Mouse (Mus musculus) liver, embryonic 14.5 days (tissue): ENCODE data around the gene Gabrb2. TPM values are rescaled to one million over a fixed set of nuclear protein-coding genes. Genes with fewer than 3 reads are reported as not detected.

Experiments
- ATAC-seq: fragments of 200-750 bp; cut with Nextera tagmentation; 2 replicates; pipeline ENCODE4 v1.8.0; 2017; ENCODE audit warnings: moderate number of reproducible peaks, mild to moderate bottlenecking, moderate library complexity; ENCODE audit not compliant: insufficient read depth
- DNase-seq, 3 experiments: peaks; one replicate each; pipeline ENCODE4 v3.0.0-alpha.2; 2012 to 2013; ENCODE audit warnings: low read depth in 3 of 3, low spot score in 3 of 3
- H3K27ac ChIP-seq: fragments of 300-500 bp; sonication (generic); 2 replicates; pipeline ENCODE4 v1.5.1; 2014; ENCODE audit warnings: moderate library complexity, mild to moderate bottlenecking, control low read depth, inconsistent platforms
- H3K27me3 ChIP-seq: fragments of 300-500 bp; sonication (generic); 2 replicates; pipeline ENCODE4 v1.6.1; 2014; ENCODE audit warnings: mild to moderate bottlenecking, low read length, moderate library complexity; ENCODE audit not compliant: control insufficient read depth, insufficient read depth
- H3K36me3 ChIP-seq: fragments of 300-500 bp; sonication (generic); replicated peaks from 2 replicates; pipeline ENCODE4 v1.6.1; 2014; ENCODE audit warnings: low read depth; ENCODE audit not compliant: control insufficient read depth, insufficient read depth
- H3K4me1 ChIP-seq, 2 experiments: fragments of 200-500 bp in 1 of 2; fragments of 300-500 bp in 1 of 2; sonication (generic) in 1 of 2; replicated peaks; 2 replicates each; pipeline ENCODE4 v1.6.1; 2012 to 2014; ENCODE audit warnings: antibody characterized with exemption in 1 of 2, inconsistent platforms in 1 of 2, low read length in 1 of 2; ENCODE audit not compliant: control insufficient read depth in 2 of 2, insufficient read depth in 2 of 2
- H3K4me2 ChIP-seq: fragments of 300-500 bp; sonication (generic); 2 replicates; pipeline ENCODE4 v1.6.1; 2014; ENCODE audit warnings: low read depth, mild to moderate bottlenecking, control low read depth, moderate library complexity
- H3K4me3 ChIP-seq, 2 experiments: fragments of 200-500 bp in 1 of 2; fragments of 300-500 bp in 1 of 2; sonication (generic) in 1 of 2; 2 replicates each; pipeline ENCODE4 v1.5.1; 2012 to 2014; ENCODE audit warnings: low read depth in 2 of 2, low read length in 2 of 2, mild to moderate bottlenecking in 2 of 2, control low read depth in 1 of 2, inconsistent platforms in 1 of 2, moderate library complexity in 1 of 2; ENCODE audit not compliant: insufficient read depth in 1 of 2
- H3K9ac ChIP-seq: fragments of 300-500 bp; sonication (generic); replicated peaks from 2 replicates; pipeline ENCODE4 v1.6.1; 2014; ENCODE audit warnings: mild to moderate bottlenecking, control low read depth, moderate library complexity
- H3K9me3 ChIP-seq: fragments of 300-500 bp; sonication (generic); 2 replicates; pipeline ENCODE4 v1.6.1; 2016; ENCODE audit warnings: low read length, mixed read lengths; ENCODE audit not compliant: control insufficient read depth
- CTCF ChIP-seq: IDR thresholded peaks from 2 replicates; pipeline ENCODE4 v1.5.1; 2016; ENCODE audit warnings: antibody characterized with exemption, low read depth, control low read depth
- EP300 ChIP-seq: IDR thresholded peaks from 2 replicates; pipeline ENCODE4 v1.6.1; 2016; ENCODE audit warnings: antibody characterized with exemption, low read depth
- WGBS: fragments of 180-500 bp; shearing (Covaris S2); extraction: QIAGEN DNeasy Blood & Tissue Kit; methylation state at CpG from one replicate; pipeline ENCODE4 v1.1.7; 2014; ENCODE audit not compliant: insufficient replicate concordance; 5-methylcytosine and 5-hydroxymethylcytosine counted together
- polyA plus RNA-seq, 2 experiments: library from polyadenylated mRNA; depleted of rRNA in 1 of 2; stranded (reverse) in 1 of 2; unstranded in 1 of 2; fragments of >200 nt; fragmentation: Nextera tagmentation in 1 of 2; extraction: Ambion mirVana in 1 of 2; gene quantifications; 2 replicates each; pipeline versions ENCODE4 v1.2.1 to v1.2.3; 2012 to 2014

Gene Gabrb2
- polyA plus RNA-seq (2012; rRNA removed) (0.02 TPM in 1 of 2 replicates, not detected in the other), polyA plus RNA-seq (2014; fragmentation: Nextera tagmentation; extraction: Ambion mirVana) (0.03 TPM in 1 of 2 replicates, not detected in the other)

DNA sequence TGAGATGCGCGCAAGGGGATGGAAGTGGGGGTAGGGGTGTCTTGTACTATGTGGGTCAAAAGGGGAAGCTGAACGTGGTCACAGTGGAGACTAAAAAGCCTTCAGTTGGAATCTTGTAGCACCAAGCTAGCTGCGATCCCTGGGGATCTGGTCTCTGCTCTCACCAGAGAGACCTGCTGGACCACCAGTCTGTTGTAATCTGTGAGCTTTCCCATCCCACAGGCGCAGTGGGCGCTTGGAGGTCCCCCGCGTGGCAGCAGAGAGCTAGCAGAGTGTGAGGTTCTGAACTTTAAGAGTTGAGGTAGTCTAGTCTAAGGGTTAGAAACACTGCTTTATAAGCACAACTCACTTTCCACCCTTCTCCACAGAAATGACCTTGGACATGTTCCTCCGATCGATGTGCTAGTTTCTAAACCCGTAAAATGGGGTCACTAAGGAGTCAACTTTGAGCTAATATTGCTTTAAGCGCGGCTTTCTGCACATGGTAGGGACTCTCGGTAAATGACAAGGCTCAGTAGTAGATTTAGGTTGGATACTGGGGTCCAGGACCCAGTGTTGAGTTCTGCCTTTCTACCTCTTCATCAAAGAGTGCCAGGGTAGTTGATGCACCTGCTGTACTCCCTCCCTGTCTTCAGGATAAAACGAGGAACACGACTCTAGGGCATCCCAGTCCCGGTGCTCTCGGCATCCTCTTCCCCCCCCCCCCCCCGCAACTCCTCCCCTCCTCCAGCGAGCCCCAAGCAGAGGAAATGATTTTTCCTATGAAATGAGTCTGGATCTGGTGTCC lies at the start of gene Gabrb2:
TSS of gene Gabrb2 (plus strand) at position 762 of the 787 bp plus-strand sequence.
- H3K9me3 ChIP-seq = no peaks in the 10 kb centered on the region
- peak within 1 kb of the TSS; percentile 44 for H3K4me2 ChIP-seq
- TF ChIP-seq EP300 (no peak), CTCF (no peak)
- no peak within 1 kb of the TSS for H3K27ac ChIP-seq
- H3K4me3 ChIP-seq = peak within 1 kb of the TSS in 1 of 2 experiments; percentile 21; a peak in 1 of 4 replicates
- H3K9ac ChIP-seq = no peak within 1 kb of the TSS
- H3K36me3 ChIP-seq = no peaks in the 10 kb centered on the region
- WGBS = 22% methylated on average over 19 of the region's 20 CpGs
- no peak for DNase-seq
- no peaks in the 10 kb centered on the region for H3K4me1 ChIP-seq
- no peak for ATAC-seq
- H3K27me3 ChIP-seq = no peaks in the 10 kb centered on the region

DNA sequence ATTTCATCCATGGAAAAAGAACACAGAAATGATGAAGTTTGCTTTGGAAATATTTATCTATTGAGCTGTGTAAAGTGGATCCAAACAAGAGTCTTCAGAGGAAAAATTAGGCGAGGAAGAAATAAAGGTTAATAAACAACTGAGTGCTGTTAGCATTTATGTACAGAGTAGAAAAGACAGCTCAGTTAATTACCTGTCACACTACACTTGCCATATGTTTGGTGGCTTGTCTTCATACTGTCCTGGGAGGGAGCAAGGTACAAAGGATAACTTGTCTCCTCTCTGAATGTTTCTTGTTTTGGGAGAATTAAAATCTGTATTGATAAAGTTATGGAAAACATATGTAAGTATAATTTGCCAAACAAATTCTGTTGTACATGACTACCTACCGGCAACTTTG lies 40.6 kb upstream of the Gabrb2 start:
- no peak overlapping the region for H3K9ac ChIP-seq
- no peak for TF ChIP-seq CTCF
- no peak for TF ChIP-seq EP300
- ATAC-seq (no peak), DNase-seq (no peak)
- no peak overlapping the region for H3K27ac ChIP-seq
- no peak overlapping the region for H3K4me3 ChIP-seq
- no peak overlapping the region for H3K4me2 ChIP-seq
- H3K36me3 ChIP-seq = no peaks in the 10 kb centered on the region
- no peaks in the 10 kb centered on the region for H3K9me3 ChIP-seq
- H3K4me1 ChIP-seq = no peaks in the 10 kb centered on the region
- WGBS = 58% methylated on average over 2 of the region's 2 CpGs
- no peaks in the 10 kb centered on the region for H3K27me3 ChIP-seq

DNA sequence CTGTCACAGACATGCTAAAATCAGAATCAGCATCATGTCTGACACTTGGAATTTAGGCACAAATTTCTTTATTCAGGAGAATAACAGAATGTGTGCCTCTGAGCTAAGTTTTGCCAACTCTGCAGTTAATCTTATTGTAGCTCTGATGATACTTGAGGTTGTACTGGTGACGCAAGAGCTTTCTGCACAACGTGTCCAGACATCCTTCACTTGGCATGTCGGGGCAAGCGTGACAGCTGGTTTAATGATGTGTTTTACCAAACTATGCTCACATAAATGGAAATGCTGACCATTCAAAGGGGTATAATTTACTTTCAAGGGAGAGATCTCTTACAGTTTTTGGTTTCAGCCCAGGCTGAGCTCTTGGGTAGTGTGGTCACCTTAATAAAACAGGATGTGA lies 33.1 kb upstream of the Gabrb2 start:
- no peak overlapping the region for H3K4me2 ChIP-seq
- no peak for ATAC-seq
- H3K9ac ChIP-seq = no peak overlapping the region
- no peaks in the 10 kb centered on the region for H3K9me3 ChIP-seq
- no peak overlapping the region for H3K4me3 ChIP-seq
- H3K27me3 ChIP-seq = no peaks in the 10 kb centered on the region
- TF ChIP-seq EP300 (no peak), CTCF (no peak)
- no peaks in the 10 kb centered on the region for H3K36me3 ChIP-seq
- H3K4me1 ChIP-seq = no peaks in the 10 kb centered on the region
- 66% methylated on average over 4 of the region's 4 CpGs for WGBS
- H3K27ac ChIP-seq = no peak overlapping the region
- no peak for DNase-seq

GRCm38 (mm10) chr11:42390682-42391290 lies 28.8 kb upstream of the Gabrb2 start:
- Histone ChIP-seq H3K4me3 (no peak overlapping the region), H3K4me2 (no peak overlapping the region), H3K36me3 (no peaks in the 10 kb centered on the region), H3K9ac (no peak overlapping the region), H3K4me1 (no peaks in the 10 kb centered on the region), H3K27ac (no peak overlapping the region), H3K9me3 (no peaks in the 10 kb centered on the region), H3K27me3 (no peaks in the 10 kb centered on the region)
- WGBS = 32% methylated on average over 3 of the region's 3 CpGs
- TF ChIP-seq CTCF (no peak), EP300 (no peak)
- ATAC-seq = no peak
- no peak for DNase-seq

- 52% methylated on average over 4 of the region's 4 CpGs for WGBS
- Histone ChIP-seq H3K36me3 (no peaks in the 10 kb centered on the region), H3K4me1 (no peaks in the 10 kb centered on the region), H3K27ac (no peak overlapping the region), H3K4me3 (no peak overlapping the region), H3K27me3 (no peaks in the 10 kb centered on the region), H3K9me3 (no peaks in the 10 kb centered on the region), H3K9ac (no peak overlapping the region), H3K4me2 (no peak overlapping the region)
- DNase-seq = no peak
- ATAC-seq = no peak
- TF ChIP-seq CTCF = no peak
- TF ChIP-seq EP300 = no peak
These were observed 26.1 kb upstream of the Gabrb2 start for GRCm38 (mm10) chr11:42393451-42393850.
